Mouse (Mus musculus): ENCODE measurements around the gene Zcchc10. TPM values are rescaled to one million over a fixed set of nuclear protein-coding genes. Genes with fewer than 3 reads are reported as not detected.
"Not testable (repeated sequence)": the region's sequence is repeated elsewhere in the genome, so short reads cannot be mapped to it uniquely, and the experiment has no call there.

The Zcchc10 gene
- 18.1 and 19.0 TPM in 2 replicates for polyA plus RNA-seq (2015; fragmentation: Nextera tagmentation; extraction: Ambion mirVana)

DNA sequence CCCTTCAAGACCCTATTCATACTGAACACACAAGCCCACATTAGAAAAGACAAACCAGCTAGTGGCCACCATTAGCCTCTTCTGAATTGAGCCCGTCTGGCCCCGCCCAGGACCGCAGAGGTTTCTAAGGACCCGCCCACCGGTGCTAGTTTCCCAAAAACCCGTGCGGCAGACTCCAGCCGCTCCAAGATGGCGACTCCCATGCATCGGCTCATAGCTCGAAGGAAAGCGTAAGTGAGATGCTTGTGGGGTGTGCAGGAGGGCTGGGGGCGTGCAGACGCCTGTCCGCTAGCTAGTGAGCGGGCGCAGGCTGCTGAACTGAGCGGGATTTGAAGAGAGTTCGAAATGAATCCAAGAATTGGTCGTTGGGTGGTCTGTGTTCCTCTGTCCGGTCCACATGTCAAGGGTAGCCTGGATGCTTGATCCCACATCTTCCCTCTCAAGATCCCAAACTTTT, at the start of gene Zcchc10:
Zcchc10 (plus strand) TSS at position 168 of the 457 bp plus-strand sequence.
- peak; percentile 96 for ATAC-seq
- under 1% methylated on average over 21 of the region's 21 CpGs for WGBS

DNA sequence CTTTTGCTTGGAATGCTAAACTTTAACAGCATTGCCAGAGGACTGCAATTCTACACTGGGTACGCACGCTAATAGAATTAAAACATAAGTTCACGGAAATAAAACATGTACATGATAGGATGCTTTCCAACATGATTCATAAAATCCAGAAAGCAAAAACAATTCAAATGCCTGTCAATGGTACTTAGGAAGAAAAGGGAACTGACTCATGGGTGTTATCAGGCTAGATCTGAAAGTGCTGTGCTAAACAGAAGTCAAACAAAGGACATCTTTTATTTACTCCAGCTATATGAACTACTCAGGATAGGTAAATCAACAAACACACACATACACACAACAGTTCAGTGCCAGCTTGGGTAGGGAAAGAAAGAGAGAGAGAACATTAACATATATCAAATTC, 49.1 kb upstream of the Zcchc10 start:
- Histone ChIP-seq H3K9ac (no peak overlapping the region), H3K36me3 (ENCODE audit: poor library complexity, severe bottlenecking) (peaks cover 74% of the 10 kb centered on the region), H3K4me2 (no peak overlapping the region), H3K4me3 (no peak overlapping the region), H3K9me3 (replicated peaks) (no peaks in the 10 kb centered on the region), H3K4me1 (no peaks in the 10 kb centered on the region), H3K27ac (no peak overlapping the region), H3K27me3 (no peaks in the 10 kb centered on the region)
- 99% methylated on average over 3 of the region's 3 CpGs for WGBS
- no peak for ATAC-seq

More for the DNA sequence above, at the start of gene Zcchc10:
- Histone ChIP-seq H3K27ac (peak within 1 kb of the TSS; percentile 60), H3K36me3 (ENCODE audit: poor library complexity, severe bottlenecking) (peaks cover 26% of the 10 kb centered on the region), H3K9me3 (replicated peaks) (no peaks in the 10 kb centered on the region), H3K4me1 (peaks cover 10% of the 10 kb centered on the region), H3K4me3 (peak within 1 kb of the TSS; percentile 79), H3K9ac (peak within 1 kb of the TSS; percentile 83), H3K27me3 (no peaks in the 10 kb centered on the region; the same call in 1 of the 2 replicates), H3K4me2 (peak within 1 kb of the TSS; percentile 61)

DNA sequence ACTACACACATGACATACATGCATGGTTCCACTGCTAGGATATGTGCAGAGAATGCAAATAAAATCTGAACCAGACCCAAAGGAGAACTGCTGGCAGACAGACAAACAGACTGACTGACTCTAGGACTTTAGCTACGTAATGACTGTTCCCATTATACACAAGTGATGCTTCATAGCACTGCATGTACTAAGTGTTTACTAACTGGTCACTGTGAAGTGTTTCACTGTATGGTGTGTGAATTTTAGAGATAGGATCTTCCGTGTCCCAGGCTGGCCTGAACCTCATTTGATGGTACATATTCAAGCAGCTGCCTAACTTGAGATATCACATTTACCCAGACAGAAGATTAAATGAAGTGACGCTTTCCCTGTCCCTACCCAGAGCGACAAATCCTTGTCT, 46.1 kb upstream of the Zcchc10 start:
- Histone ChIP-seq H3K27ac (no peak overlapping the region), H3K9me3 (replicated peaks) (no peaks in the 10 kb centered on the region), H3K9ac (no peak overlapping the region), H3K27me3 (no peaks in the 10 kb centered on the region), H3K36me3 (ENCODE audit: poor library complexity, severe bottlenecking) (peaks cover 69% of the 10 kb centered on the region), H3K4me2 (no peak overlapping the region), H3K4me3 (no peak overlapping the region), H3K4me1 (no peaks in the 10 kb centered on the region)
- 89% methylated on average over 4 of the region's 4 CpGs for WGBS
- no peak for ATAC-seq

DNA sequence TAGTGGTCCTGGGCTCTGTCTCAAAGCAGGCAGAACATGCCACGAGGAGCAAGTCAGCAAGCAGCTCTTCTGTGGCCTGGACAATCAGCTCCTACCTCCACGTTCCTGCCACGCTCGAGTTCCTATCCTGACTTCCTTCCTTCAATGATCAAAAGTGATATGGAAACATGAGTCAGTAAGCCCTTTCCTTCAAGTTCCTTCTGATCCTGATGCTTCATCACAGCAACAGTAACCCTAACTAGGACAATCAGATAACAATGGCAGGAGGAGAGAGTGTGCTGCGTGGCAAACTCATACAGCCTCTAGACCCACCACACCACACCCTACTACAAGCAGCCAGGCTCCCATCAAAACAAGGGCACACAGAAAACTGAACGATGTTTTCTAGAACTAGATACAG, 38.6 kb upstream of the Zcchc10 start:
- H3K4me1 ChIP-seq = no peaks in the 10 kb centered on the region
- no peak overlapping the region for H3K4me2 ChIP-seq
- peaks cover 88% of the 10 kb centered on the region for H3K36me3 ChIP-seq (ENCODE audit: poor library complexity, severe bottlenecking)
- no peak overlapping the region for H3K9ac ChIP-seq
- H3K9me3 ChIP-seq (replicated peaks) = no peaks in the 10 kb centered on the region
- 97% methylated on average over 6 of the region's 6 CpGs for WGBS
- no peak overlapping the region for H3K4me3 ChIP-seq
- H3K27ac ChIP-seq = no peak overlapping the region
- no peaks in the 10 kb centered on the region for H3K27me3 ChIP-seq
- ATAC-seq = no peak

DNA sequence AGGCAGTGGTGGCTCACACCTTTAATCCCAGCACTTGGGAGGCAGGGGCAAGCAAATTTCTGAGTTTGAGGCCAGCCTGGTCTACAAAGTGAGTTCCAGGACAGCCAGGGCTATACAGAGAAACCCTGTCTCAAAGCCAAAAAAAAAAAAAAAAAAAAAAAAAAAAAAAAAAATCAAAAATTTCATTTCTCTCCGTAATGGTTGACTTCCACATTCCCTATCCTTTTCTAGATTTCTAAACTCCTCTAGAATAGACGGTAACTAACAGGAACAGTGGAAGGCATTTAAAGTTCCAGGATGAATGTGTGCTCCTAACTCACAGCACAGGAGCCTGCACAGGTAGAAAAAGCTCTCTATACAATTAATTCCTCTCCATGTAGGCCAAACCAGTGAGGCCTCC, 34.3 kb upstream of the Zcchc10 start:
- not testable (repeated sequence) for ATAC-seq; H3K4me1 ChIP-seq; H3K4me3 ChIP-seq; H3K27me3 ChIP-seq; H3K4me2 ChIP-seq; H3K27ac ChIP-seq; H3K9me3 ChIP-seq (replicated peaks); H3K9ac ChIP-seq
- 100% methylated on average over 2 of the region's 2 CpGs for WGBS
- H3K36me3 ChIP-seq (ENCODE audit: poor library complexity, severe bottlenecking) = peaks cover 76% of the 10 kb centered on the region

DNA sequence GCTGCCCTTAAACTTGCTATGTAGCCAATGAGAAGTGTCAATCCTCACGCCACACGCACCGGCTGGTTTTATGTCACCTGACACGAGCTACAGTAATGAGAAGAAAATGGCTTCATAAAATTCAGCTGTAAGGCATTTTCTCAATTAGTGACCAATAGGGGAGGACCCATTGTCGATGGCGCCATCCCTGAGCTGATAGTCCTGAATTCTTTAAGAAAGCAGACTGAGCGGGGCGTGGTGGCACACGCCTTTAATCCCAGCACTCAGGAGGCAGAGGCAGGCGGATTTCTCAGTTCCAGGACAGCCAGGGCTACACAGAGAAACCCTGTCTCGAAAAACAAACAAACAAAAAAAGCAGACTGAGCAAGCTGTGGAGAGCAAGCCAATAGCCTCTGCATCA, 33.6 kb upstream of the Zcchc10 start:
- no peaks in the 10 kb centered on the region for H3K27me3 ChIP-seq
- H3K9me3 ChIP-seq (replicated peaks) = no peaks in the 10 kb centered on the region
- no peak overlapping the region for H3K9ac ChIP-seq
- H3K4me2 ChIP-seq = no peak overlapping the region
- no peak overlapping the region for H3K27ac ChIP-seq
- H3K36me3 ChIP-seq (ENCODE audit: poor library complexity, severe bottlenecking) = peaks cover 69% of the 10 kb centered on the region
- ATAC-seq = no peak
- no peaks in the 10 kb centered on the region for H3K4me1 ChIP-seq
- H3K4me3 ChIP-seq = no peak overlapping the region
- 95% methylated on average over 11 of the region's 11 CpGs for WGBS

DNA sequence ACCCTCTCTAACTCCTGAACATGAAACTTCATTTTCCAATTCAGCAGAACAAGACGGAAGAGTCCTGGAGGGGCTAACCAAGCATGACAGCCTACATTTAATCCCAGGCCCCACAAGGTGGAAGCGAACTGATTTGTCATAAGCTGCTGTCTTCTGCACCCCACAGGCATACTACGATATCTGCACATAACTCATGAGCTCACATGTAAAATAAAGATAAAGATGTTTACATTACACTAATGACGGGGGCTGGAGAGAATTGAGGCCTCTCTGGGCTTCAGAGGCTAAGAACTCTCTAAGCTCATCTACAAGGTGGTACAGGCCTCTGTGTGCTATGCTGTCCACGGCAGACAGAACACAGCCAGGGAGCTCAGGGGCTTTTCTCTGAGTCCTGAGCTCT, 30.0 kb upstream of the Zcchc10 start:
- 91% methylated on average over 5 of the region's 5 CpGs for WGBS
- no peaks in the 10 kb centered on the region for H3K27me3 ChIP-seq
- H3K9ac ChIP-seq = no peak overlapping the region
- no peaks in the 10 kb centered on the region for H3K9me3 ChIP-seq (replicated peaks)
- H3K27ac ChIP-seq = no peak overlapping the region
- peaks cover 36% of the 10 kb centered on the region for H3K36me3 ChIP-seq (ENCODE audit: poor library complexity, severe bottlenecking)
- H3K4me1 ChIP-seq = peaks cover 26% of the 10 kb centered on the region
- no peak overlapping the region for H3K4me3 ChIP-seq
- ATAC-seq = no peak
- no peak overlapping the region for H3K4me2 ChIP-seq

DNA sequence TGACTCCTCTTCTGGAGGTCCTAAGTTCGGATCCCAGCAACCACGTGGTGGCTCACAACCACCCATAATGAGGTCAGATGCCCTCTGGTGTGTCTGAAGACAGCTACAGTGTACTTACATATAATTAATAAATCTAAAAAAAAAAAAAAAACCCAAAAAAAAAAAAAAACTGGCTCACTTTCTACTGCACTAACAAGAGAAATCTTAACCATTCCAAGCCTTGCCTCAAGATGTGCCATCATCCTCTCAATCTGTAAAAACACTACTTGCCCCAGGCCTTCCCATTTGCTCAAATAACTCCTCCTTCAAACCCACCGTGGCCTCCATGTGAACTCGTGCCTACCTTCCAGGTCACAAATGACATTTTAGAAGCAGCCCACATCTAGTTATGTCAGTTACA, 27.6 kb upstream of the Zcchc10 start:
- Histone ChIP-seq H3K27me3 (no peaks in the 10 kb centered on the region), H3K9ac (no peak overlapping the region), H3K4me2 (no peak overlapping the region), H3K9me3 (replicated peaks) (no peaks in the 10 kb centered on the region), H3K4me3 (no peak overlapping the region), H3K4me1 (peaks cover 33% of the 10 kb centered on the region), H3K36me3 (ENCODE audit: poor library complexity, severe bottlenecking) (peaks cover 19% of the 10 kb centered on the region), H3K27ac (no peak overlapping the region)
- ATAC-seq = no peak
- 80% methylated on average over 4 of the region's 4 CpGs for WGBS

DNA sequence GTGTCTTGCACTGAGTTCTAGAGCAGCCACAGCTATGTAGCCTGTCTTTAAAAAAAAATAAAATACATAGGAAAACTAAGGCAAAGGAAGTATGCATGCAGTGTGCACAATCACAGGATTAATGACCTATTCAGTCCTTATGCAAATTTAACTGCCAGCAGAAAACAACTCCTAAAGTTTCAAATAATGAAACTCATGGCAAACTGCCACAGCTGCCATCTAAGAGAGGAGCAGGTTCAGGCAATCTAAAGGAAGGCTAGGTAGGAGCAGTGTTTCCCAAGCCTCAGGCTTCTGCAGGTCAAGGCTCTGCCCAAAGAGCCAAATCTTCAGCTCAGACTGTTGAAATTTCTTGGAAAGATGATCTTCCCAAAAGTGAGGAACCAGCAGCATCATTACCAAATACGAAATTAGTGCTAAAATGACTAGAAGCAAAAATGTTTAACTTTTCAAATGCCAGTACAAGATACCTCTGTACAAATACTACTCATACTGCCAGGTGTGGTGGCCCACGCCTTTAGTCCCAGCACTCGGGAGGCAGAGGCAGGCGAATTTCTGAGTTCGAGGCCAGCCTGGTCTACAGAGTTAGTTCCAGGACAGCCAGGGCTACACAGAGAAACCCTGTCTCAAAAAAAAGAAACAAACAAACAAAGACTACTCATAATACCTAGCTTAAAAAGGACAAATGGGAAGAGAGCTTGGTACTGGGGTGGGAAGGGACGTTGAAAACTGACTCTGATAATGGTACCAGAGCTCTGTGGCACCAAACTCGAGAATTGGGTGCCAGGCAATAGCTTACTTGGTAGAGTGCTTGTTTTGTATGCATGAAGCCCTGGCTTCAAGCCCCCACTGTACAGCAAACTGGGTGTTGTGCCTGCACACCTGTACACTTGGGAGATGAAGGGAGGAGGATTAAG, 26.3 kb upstream of the Zcchc10 start:
- H3K9ac ChIP-seq = peak overlapping the region; percentile 98; the same call in 1 of the 2 replicates
- WGBS = 87% methylated on average over 7 of the region's 7 CpGs

DNA sequence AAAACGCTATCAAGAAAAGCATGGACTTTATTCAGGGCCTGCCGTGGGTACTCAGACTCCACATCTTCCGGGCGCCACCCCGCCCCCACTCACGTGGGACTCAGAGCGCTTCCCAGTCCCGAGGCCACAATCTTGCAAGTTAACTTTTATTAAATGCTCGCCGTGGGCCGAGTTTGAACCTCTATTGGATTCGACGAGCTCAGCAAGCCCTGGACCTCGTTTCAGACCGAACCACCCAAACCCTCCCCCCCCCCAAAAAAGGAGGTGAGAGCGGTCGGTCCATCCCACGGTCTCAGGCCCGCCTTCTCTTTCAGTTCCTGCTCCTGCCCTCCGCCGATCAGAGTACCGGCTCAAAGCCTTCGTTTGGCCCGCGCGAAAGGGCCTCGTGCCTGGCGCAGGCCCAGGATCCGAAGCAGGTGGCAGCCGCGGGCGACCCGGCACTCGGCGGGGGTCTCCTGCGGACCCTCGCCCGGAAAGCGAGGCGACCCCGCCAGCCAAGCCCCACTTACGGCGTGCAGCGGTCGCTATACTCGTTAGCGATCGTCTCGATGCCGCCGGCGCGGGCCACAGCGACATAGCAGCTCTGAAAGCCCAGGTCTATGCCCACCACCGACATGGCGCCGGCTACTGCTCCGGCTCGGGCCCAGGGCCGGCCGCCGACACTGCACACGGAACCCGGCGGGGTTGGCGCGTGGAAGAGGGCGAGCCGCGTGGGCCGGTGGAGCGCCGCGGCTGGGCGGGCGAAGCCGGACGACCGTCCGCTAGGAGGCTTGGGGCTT, 24.7 kb upstream of the Zcchc10 start:
- Histone ChIP-seq H3K9ac (peak overlapping the region; percentile 98), H3K4me3 (peak overlapping the region; percentile 98), H3K27ac (peak overlapping the region; percentile 96), H3K4me1 (peaks cover 33% of the 10 kb centered on the region), H3K27me3 (no peaks in the 10 kb centered on the region), H3K9me3 (replicated peaks) (no peaks in the 10 kb centered on the region), H3K36me3 (ENCODE audit: poor library complexity, severe bottlenecking) (peaks cover 3% of the 10 kb centered on the region; the same call in 1 of the 2 replicates), H3K4me2 (peak overlapping the region; percentile 84)
- WGBS = under 1% methylated on average over 80 of the region's 80 CpGs
- peak; percentile 80 for ATAC-seq

More for the DNA sequence above, 26.3 kb upstream of the Zcchc10 start:
- H3K4me1 ChIP-seq = peaks cover 33% of the 10 kb centered on the region
- H3K27ac ChIP-seq = no peak overlapping the region
- H3K36me3 ChIP-seq (ENCODE audit: poor library complexity, severe bottlenecking) = peaks cover 11% of the 10 kb centered on the region
- ATAC-seq = no peak
- H3K9me3 ChIP-seq (replicated peaks) = no peaks in the 10 kb centered on the region
- peak overlapping the region; percentile 98 for H3K4me3 ChIP-seq
- no peaks in the 10 kb centered on the region for H3K27me3 ChIP-seq
- peak overlapping the region; percentile 84 for H3K4me2 ChIP-seq

DNA sequence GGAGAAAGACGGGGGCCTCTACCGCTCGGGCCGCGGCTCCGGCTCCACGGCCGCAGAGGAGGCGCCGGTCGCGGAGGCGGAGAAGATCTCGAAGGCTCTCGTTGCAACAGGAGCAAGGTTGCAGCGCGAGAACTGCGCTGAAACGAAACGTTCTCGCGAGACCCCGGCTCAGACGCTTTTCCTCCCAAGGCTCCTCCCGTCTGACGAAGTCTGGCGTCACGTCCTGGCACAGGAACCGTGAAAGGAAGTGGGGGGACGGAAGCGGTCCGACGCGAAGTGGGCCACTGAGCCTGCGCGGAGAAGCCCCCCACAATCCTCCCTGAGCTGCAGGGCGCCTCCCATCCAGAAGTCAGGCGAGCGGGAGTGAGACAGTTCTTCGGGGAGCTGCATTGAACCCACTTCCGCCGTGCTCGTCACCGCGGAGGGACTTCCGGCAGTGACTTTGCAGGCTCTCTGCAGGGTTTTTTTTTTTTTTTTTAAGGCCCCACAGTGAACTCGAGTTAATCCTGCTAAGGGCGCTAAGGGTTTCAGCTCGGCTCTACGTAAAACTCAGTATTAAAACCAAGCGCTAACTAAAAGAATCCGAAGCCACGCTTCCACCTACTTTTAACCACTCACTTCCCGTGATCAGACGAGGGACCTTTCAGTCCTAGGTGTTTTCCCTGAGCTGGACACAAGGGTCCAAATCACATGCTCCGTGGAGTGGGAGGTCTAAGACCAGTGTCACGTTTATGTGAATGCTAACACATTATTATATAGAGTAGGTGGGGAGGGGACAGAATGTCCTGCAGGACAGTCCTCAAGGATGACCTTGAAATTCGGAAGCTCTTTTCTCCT, 23.9 kb upstream of the Zcchc10 start, which contains the start of gene Hspa4:
Hspa4 (minus strand) TSS at position 128 of the 837 bp plus-strand sequence.
- Histone ChIP-seq H3K9me3 (replicated peaks) (no peaks in the 10 kb centered on the region), H3K4me2 (peak within 1 kb of the TSS; percentile 84), H3K4me1 (peaks cover 33% of the 10 kb centered on the region), H3K27me3 (no peaks in the 10 kb centered on the region), H3K36me3 (ENCODE audit: poor library complexity, severe bottlenecking) (peaks cover 3% of the 10 kb centered on the region; the same call in 1 of the 2 replicates), H3K4me3 (peak within 1 kb of the TSS; percentile 98), H3K27ac (peak within 1 kb of the TSS; percentile 96), H3K9ac (peak within 1 kb of the TSS; percentile 98)
- peak; percentile 98 for ATAC-seq
- under 1% methylated on average over 58 of the region's 58 CpGs for WGBS
